Mouse (Mus musculus) embryonic facial prominence, embryonic 11.5 days (tissue): Measurements from ENCODE around the gene Wwox. TPM values are rescaled to one million over a fixed set of nuclear protein-coding genes. Genes with fewer than 3 reads are reported as not detected.

ENCODE experiments used
- ATAC-seq: fragments of 200-750 bp; cut with Nextera tagmentation; replicated peaks from 2 replicates; pipeline ENCODE4 v1.8.0; 2017; ENCODE audit warnings: low read depth; ENCODE audit not compliant: insufficient number of reproducible peaks, low FRiP score, low TSS enrichment
- DNase-seq: peaks from one replicate; pipeline ENCODE4 v3.0.0-alpha.2; 2015; ENCODE audit warnings: low spot score
- H3K27ac ChIP-seq: fragments of 300-500 bp; sonication (generic); replicated peaks from 2 replicates; pipeline ENCODE4 v1.5.1; 2014; ENCODE audit warnings: mild to moderate bottlenecking, low read depth, low read length, control low read depth
- H3K27me3 ChIP-seq: fragments of 300-500 bp; sonication (generic); 2 replicates; pipeline ENCODE4 v1.6.1; 2014; ENCODE audit warnings: mild to moderate bottlenecking, low read length, moderate library complexity, mixed read lengths; ENCODE audit not compliant: control insufficient read depth, insufficient read depth
- H3K36me3 ChIP-seq: fragments of 300-500 bp; sonication (generic); replicated peaks from 2 replicates; pipeline ENCODE4 v1.6.1; 2014; ENCODE audit warnings: low read depth, mild to moderate bottlenecking, low read length, moderate library complexity, mixed read lengths; ENCODE audit not compliant: control insufficient read depth, insufficient read depth
- H3K4me1 ChIP-seq: fragments of 300-500 bp; sonication (generic); 2 replicates; pipeline ENCODE4 v1.6.1; 2014; ENCODE audit warnings: low read length, mixed read lengths; ENCODE audit not compliant: control insufficient read depth, insufficient read depth
- H3K4me2 ChIP-seq: fragments of 300-500 bp; sonication (generic); 2 replicates; pipeline ENCODE4 v1.6.1; 2014; ENCODE audit warnings: low read depth, mild to moderate bottlenecking, control low read depth, low read length, moderate library complexity
- H3K4me3 ChIP-seq: fragments of 300-500 bp; sonication (generic); 2 replicates; pipeline ENCODE4 v1.5.1; 2014; ENCODE audit warnings: low read depth, low read length, control low read depth
- H3K9ac ChIP-seq: fragments of 300-500 bp; sonication (generic); replicated peaks from 2 replicates; pipeline ENCODE4 v1.6.1; 2014; ENCODE audit warnings: mild to moderate bottlenecking, control low read depth, low read length
- H3K9me3 ChIP-seq: fragments of 300-500 bp; sonication (generic); replicated peaks from 2 replicates; pipeline ENCODE4 v1.6.1; 2016; ENCODE audit warnings: mild to moderate bottlenecking, low read length, inconsistent platforms, mixed read lengths; ENCODE audit not compliant: control insufficient read depth
- WGBS: fragments of 180-500 bp; shearing (Covaris S2); extraction: QIAGEN DNeasy Blood & Tissue Kit; methylation state at CpG from one replicate; pipeline ENCODE4 v1.1.7; 2014; 5-methylcytosine and 5-hydroxymethylcytosine counted together
- polyA plus RNA-seq: library from polyadenylated mRNA; unstranded; fragments of >200 nt; fragmentation: Nextera tagmentation; extraction: Ambion mirVana; gene quantifications from 2 replicates; pipeline ENCODE4 v1.2.1, GENCODE M21; 2014

Wwox gene
- polyA plus RNA-seq, 1 experiment from 2014 or later: 7.2 TPM

DNA sequence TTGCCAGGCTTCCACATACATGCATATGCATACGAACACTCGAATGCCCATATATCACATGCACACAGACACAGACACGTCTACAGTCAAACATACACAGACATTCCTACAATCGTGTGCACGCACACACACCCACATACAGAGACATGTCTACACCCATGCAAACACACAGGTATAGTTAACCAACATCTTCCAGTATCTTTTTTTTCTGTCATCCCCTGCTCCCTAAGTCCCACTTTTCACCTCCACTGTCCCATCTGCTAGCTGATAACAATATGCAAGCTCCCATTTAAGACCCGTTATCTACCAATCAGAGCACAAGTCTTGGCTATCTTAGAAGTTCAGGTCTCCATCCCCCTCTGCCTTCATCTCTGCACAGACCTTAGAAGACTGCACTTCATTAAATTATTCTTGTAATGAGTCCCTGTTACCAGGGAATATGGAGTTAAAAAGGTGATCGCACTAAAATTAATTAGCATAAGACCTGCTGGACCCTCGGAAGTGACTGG, 627.1 kb downstream of the Wwox start:
- Histone ChIP-seq H3K9me3 (no peaks in the 10 kb centered on the region), H3K36me3 (no peaks in the 10 kb centered on the region), H3K4me1 (no peaks in the 10 kb centered on the region), H3K9ac (no peak overlapping the region), H3K4me3 (no peak overlapping the region), H3K4me2 (no peak overlapping the region), H3K27ac (no peak overlapping the region), H3K27me3 (no peaks in the 10 kb centered on the region)
- DNase-seq (no peak), ATAC-seq (no peak)
- WGBS: 91% methylated on average over 8 of the region's 8 CpGs

GRCm38 (mm10) chr8:115068723-115069122, 629.3 kb downstream of the Wwox start:
- Histone ChIP-seq H3K27ac (no peak overlapping the region), H3K36me3 (no peaks in the 10 kb centered on the region), H3K27me3 (no peaks in the 10 kb centered on the region), H3K4me1 (no peaks in the 10 kb centered on the region), H3K4me3 (no peak overlapping the region), H3K9ac (no peak overlapping the region), H3K9me3 (no peaks in the 10 kb centered on the region), H3K4me2 (no peak overlapping the region)
- 77% methylated on average over 5 of the region's 5 CpGs for WGBS
- DNase-seq (no peak), ATAC-seq (no peak)

DNA sequence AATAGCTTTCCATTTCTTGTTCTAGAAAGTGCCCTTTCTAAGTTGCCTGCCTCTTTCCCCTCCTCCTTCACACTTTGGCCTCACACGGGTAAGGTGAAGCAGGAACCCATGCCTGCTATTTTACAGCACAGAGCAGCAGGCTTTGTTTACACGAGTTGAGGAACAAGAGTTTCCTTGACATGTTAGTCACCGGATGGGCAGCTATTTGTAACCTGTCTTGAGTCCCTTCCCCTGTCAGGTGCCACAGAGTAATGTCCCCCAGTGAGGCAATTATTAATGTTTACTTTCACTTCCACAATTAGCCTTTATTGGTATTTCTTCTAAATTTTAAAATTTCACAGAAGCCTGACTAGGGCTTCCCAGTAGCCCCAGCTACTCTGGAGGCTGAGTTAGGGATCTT, 630.8 kb downstream of the Wwox start:
- Histone ChIP-seq H3K9ac (no peak overlapping the region), H3K4me3 (no peak overlapping the region), H3K9me3 (no peaks in the 10 kb centered on the region), H3K27ac (no peak overlapping the region), H3K36me3 (no peaks in the 10 kb centered on the region), H3K27me3 (no peaks in the 10 kb centered on the region), H3K4me1 (no peaks in the 10 kb centered on the region), H3K4me2 (no peak overlapping the region)
- WGBS: 43% methylated on average over 3 of the region's 3 CpGs
- ATAC-seq (no peak), DNase-seq (no peak)

DNA sequence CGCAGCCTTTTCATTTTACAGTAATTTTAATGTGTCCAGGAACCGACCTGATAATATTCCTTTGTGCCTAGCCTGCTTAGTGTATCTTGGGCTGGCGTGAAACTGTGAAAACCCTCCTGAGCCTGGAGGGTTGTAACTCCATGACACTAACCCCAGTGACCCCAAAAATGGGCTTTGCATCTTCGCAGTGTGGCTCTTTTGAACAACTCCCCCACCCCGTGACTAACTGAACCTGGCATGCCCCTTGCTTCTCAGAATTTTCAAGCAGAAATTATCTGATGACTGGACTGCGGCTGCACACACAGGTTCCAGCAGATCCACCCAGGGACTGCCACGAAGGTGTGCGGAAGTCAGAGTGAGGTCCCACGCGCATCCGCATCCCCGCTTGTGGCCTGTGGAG, 631.8 kb downstream of the Wwox start:
- Histone ChIP-seq H3K36me3 (no peaks in the 10 kb centered on the region), H3K4me3 (no peak overlapping the region), H3K27ac (no peak overlapping the region), H3K4me1 (no peaks in the 10 kb centered on the region), H3K4me2 (no peak overlapping the region), H3K27me3 (no peaks in the 10 kb centered on the region), H3K9ac (no peak overlapping the region), H3K9me3 (no peaks in the 10 kb centered on the region)
- ATAC-seq (no peak), DNase-seq (no peak)
- 90% methylated on average over 12 of the region's 12 CpGs for WGBS

GRCm38 (mm10) chr8:115078296-115078695, 638.8 kb downstream of the Wwox start:
- ATAC-seq: no peak
- H3K9me3 ChIP-seq: no peaks in the 10 kb centered on the region
- no peak for DNase-seq

GRCm38 (mm10) chr8:115081302-115082207, 642.1 kb downstream of the Wwox start:
- Histone ChIP-seq H3K4me1 (no peaks in the 10 kb centered on the region), H3K27ac (no peak overlapping the region), H3K4me2 (no peak overlapping the region), H3K4me3 (no peak overlapping the region), H3K27me3 (no peaks in the 10 kb centered on the region), H3K36me3 (no peaks in the 10 kb centered on the region), H3K9me3 (no peaks in the 10 kb centered on the region), H3K9ac (no peak overlapping the region)
- ATAC-seq (no peak), DNase-seq (no peak)
- WGBS: 74% methylated on average over 7 of the region's 7 CpGs

More at GRCm38 (mm10) chr8:115078296-115078695, 638.8 kb downstream of the Wwox start:
- Histone ChIP-seq H3K4me3 (no peak overlapping the region), H3K27me3 (no peaks in the 10 kb centered on the region), H3K9ac (no peak overlapping the region), H3K36me3 (no peaks in the 10 kb centered on the region), H3K4me1 (no peaks in the 10 kb centered on the region), H3K4me2 (no peak overlapping the region), H3K27ac (no peak overlapping the region)
- WGBS: 68% methylated on average over 7 of the region's 7 CpGs

DNA sequence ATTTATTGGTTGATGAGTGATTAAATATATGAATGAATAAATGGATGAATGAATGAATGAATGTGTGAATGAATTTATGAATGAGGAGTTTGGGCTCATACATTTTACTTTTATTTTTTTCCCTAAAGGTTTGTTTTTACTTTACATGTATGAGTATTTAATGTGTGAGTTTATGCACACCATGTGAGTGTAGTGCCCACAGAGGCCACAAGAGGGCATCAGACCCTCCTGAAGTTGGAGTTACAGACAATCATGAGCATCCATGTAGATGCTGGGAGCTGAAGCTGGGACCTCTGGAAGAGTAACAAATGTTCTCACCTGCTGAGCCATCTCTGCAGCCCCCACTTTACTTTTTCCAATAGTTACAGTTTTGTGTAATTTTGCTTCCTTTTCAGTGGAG, 648.7 kb downstream of the Wwox start:
- no peaks in the 10 kb centered on the region for H3K36me3 ChIP-seq
- no peak overlapping the region for H3K4me2 ChIP-seq
- no peak overlapping the region for H3K27ac ChIP-seq
- H3K4me3 ChIP-seq: no peak overlapping the region
- no peaks in the 10 kb centered on the region for H3K9me3 ChIP-seq
- DNase-seq: no peak
- H3K9ac ChIP-seq: no peak overlapping the region
- no peaks in the 10 kb centered on the region for H3K4me1 ChIP-seq
- ATAC-seq: no peak
- H3K27me3 ChIP-seq: no peaks in the 10 kb centered on the region

GRCm38 (mm10) chr8:115089744-115090143, 650.3 kb downstream of the Wwox start:
- ATAC-seq (no peak), DNase-seq (no peak)
- no peaks in the 10 kb centered on the region for H3K27me3 ChIP-seq
- H3K4me3 ChIP-seq: no peak overlapping the region
- no peak overlapping the region for H3K9ac ChIP-seq
- WGBS: 76% methylated on average over 7 of the region's 7 CpGs
- H3K4me1 ChIP-seq: no peaks in the 10 kb centered on the region
- H3K9me3 ChIP-seq: no peaks in the 10 kb centered on the region
- no peak overlapping the region for H3K27ac ChIP-seq
- no peak overlapping the region for H3K4me2 ChIP-seq
- no peaks in the 10 kb centered on the region for H3K36me3 ChIP-seq
